Mouse (Mus musculus): ENCODE measurements around the gene Rbbp7.

GRCm38 (mm10) chrX:162761716-162762395 lies 1.7 kb downstream of the Rbbp7 start:
- TF ChIP-seq CTCF (IDR thresholded peaks at IDR 0.05; ENCODE audit: extremely low read depth, insufficient read depth, insufficient read length, insufficient replicate concordance) = no peak
- TF ChIP-seq POLR2A (IDR thresholded peaks at IDR 0.05; ENCODE audit: low read depth, low read length) = no peak

Measured in spleen, adult 2 months (tissue).